Mouse (Mus musculus): ENCODE data around the gene Cldn6. TPM values are rescaled to one million over a fixed set of nuclear protein-coding genes. Genes with fewer than 3 reads are reported as not detected.
A peak's percentile ranks its signal among the peaks of the same experiment; 100 is the strongest.

Gene Cldn6
- polyA plus RNA-seq, 1 experiment from 2014 or later: 11.1 TPM

GRCm38 (mm10) chr17:23700079-23700478 is 21.0 kb downstream of the Cldn6 start:
- H3K36me3 ChIP-seq (ENCODE audit: control insufficient read depth, insufficient read depth, low read length): no peaks in the 10 kb centered on the region
- DNase-seq (ENCODE audit: low spot score) (peak; percentile 89), ATAC-seq (ENCODE audit: insufficient read depth, low FRiP score, low TSS enrichment) (peak; percentile 97)
- under 1% methylated on average over 28 of the region's 28 CpGs for WGBS
- H3K9me3 ChIP-seq (ENCODE audit: control insufficient read depth, low read length): no peaks in the 10 kb centered on the region
- H3K4me1 ChIP-seq (ENCODE audit: control insufficient read depth, insufficient read depth, low read length): no peaks in the 10 kb centered on the region
- H3K4me2 ChIP-seq (ENCODE audit: low read depth): peak overlapping the region; percentile 99
- H3K27me3 ChIP-seq (ENCODE audit: control insufficient read depth, insufficient read depth, low read length): peaks cover 22% of the 10 kb centered on the region
- peak overlapping the region; percentile 57 for H3K9ac ChIP-seq (ENCODE audit: low read length)
- peak overlapping the region; percentile 67 for H3K4me3 ChIP-seq (ENCODE audit: low read depth, low read length)
- H3K27ac ChIP-seq (ENCODE audit: low read depth, low read length): no peak overlapping the region

- H3K27me3 ChIP-seq (ENCODE audit: control insufficient read depth, insufficient read depth, low read length): peaks cover 18% of the 10 kb centered on the region
- no peaks in the 10 kb centered on the region for H3K4me1 ChIP-seq (ENCODE audit: control insufficient read depth, insufficient read depth, low read length)
- H3K4me3 ChIP-seq (ENCODE audit: low read depth, low read length): no peak overlapping the region
- DNase-seq (ENCODE audit: low spot score) (no peak), ATAC-seq (ENCODE audit: insufficient read depth, low FRiP score, low TSS enrichment) (no peak)
- H3K9me3 ChIP-seq (ENCODE audit: control insufficient read depth, low read length): no peaks in the 10 kb centered on the region
- no peak overlapping the region for H3K9ac ChIP-seq (ENCODE audit: low read length)
- no peak overlapping the region for H3K27ac ChIP-seq (ENCODE audit: low read depth, low read length)
- no peak overlapping the region for H3K4me2 ChIP-seq (ENCODE audit: low read depth)
- H3K36me3 ChIP-seq (ENCODE audit: control insufficient read depth, insufficient read depth, low read length): no peaks in the 10 kb centered on the region
- WGBS: 88% methylated on average over 9 of the region's 9 CpGs
These were observed 24.3 kb downstream of the Cldn6 start for GRCm38 (mm10) chr17:23703301-23703700.

- no peak overlapping the region for H3K4me2 ChIP-seq (ENCODE audit: low read depth)
- H3K4me1 ChIP-seq (ENCODE audit: control insufficient read depth, insufficient read depth, low read length): no peaks in the 10 kb centered on the region
- no peak for DNase-seq (ENCODE audit: low spot score)
- peaks cover 7% of the 10 kb centered on the region for H3K27me3 ChIP-seq (ENCODE audit: control insufficient read depth, insufficient read depth, low read length)
- no peaks in the 10 kb centered on the region for H3K9me3 ChIP-seq (ENCODE audit: control insufficient read depth, low read length)
- WGBS: 64% methylated on average over 7 of the region's 7 CpGs
- no peak overlapping the region for H3K9ac ChIP-seq (ENCODE audit: low read length)
- no peaks in the 10 kb centered on the region for H3K36me3 ChIP-seq (ENCODE audit: control insufficient read depth, insufficient read depth, low read length)
- ATAC-seq (ENCODE audit: insufficient read depth, low FRiP score, low TSS enrichment): no peak
- H3K4me3 ChIP-seq (ENCODE audit: low read depth, low read length): no peak overlapping the region
- no peak overlapping the region for H3K27ac ChIP-seq (ENCODE audit: low read depth, low read length)
These were observed 25.7 kb downstream of the Cldn6 start for GRCm38 (mm10) chr17:23704741-23705140.

- H3K36me3 ChIP-seq (ENCODE audit: control insufficient read depth, insufficient read depth, low read length): no peaks in the 10 kb centered on the region
- H3K4me2 ChIP-seq (ENCODE audit: low read depth): no peak overlapping the region
- no peak overlapping the region for H3K9ac ChIP-seq (ENCODE audit: low read length)
- H3K4me1 ChIP-seq (ENCODE audit: control insufficient read depth, insufficient read depth, low read length): no peaks in the 10 kb centered on the region
- no peaks in the 10 kb centered on the region for H3K9me3 ChIP-seq (ENCODE audit: control insufficient read depth, low read length)
- 68% methylated on average over 7 of the region's 7 CpGs for WGBS
- ATAC-seq (ENCODE audit: insufficient read depth, low FRiP score, low TSS enrichment) (no peak), DNase-seq (ENCODE audit: low spot score) (no peak)
- H3K27ac ChIP-seq (ENCODE audit: low read depth, low read length): no peak overlapping the region
- no peak overlapping the region for H3K4me3 ChIP-seq (ENCODE audit: low read depth, low read length)
- H3K27me3 ChIP-seq (ENCODE audit: control insufficient read depth, insufficient read depth, low read length): peaks cover 3% of the 10 kb centered on the region; the same call in 1 of the 2 replicates
These were observed 26.6 kb downstream of the Cldn6 start for GRCm38 (mm10) chr17:23705525-23706104.

- H3K27ac ChIP-seq (ENCODE audit: low read depth, low read length): no peak overlapping the region
- DNase-seq (ENCODE audit: low spot score): peak; percentile 75
These were observed 27.2 kb downstream of the Cldn6 start for GRCm38 (mm10) chr17:23706212-23706611.

GRCm38 (mm10) chr17:23717003-23717402 is 38.0 kb downstream of the Cldn6 start:
- 64% methylated on average over 2 of the region's 2 CpGs for WGBS
- Histone ChIP-seq H3K4me1 (ENCODE audit: control insufficient read depth, insufficient read depth, low read length) (no peaks in the 10 kb centered on the region), H3K9ac (ENCODE audit: low read length) (no peak overlapping the region), H3K4me2 (ENCODE audit: low read depth) (no peak overlapping the region), H3K27me3 (ENCODE audit: control insufficient read depth, insufficient read depth, low read length) (no peaks in the 10 kb centered on the region), H3K36me3 (ENCODE audit: control insufficient read depth, insufficient read depth, low read length) (no peaks in the 10 kb centered on the region), H3K4me3 (ENCODE audit: low read depth, low read length) (no peak overlapping the region), H3K9me3 (ENCODE audit: control insufficient read depth, low read length) (no peaks in the 10 kb centered on the region), H3K27ac (ENCODE audit: low read depth, low read length) (no peak overlapping the region)
- DNase-seq (ENCODE audit: low spot score): no peak
- ATAC-seq (ENCODE audit: insufficient read depth, low FRiP score, low TSS enrichment): no peak

More at GRCm38 (mm10) chr17:23706212-23706611, 27.2 kb downstream of the Cldn6 start:
- ATAC-seq (ENCODE audit: insufficient read depth, low FRiP score, low TSS enrichment): peak; percentile 45
- no peaks in the 10 kb centered on the region for H3K36me3 ChIP-seq (ENCODE audit: control insufficient read depth, insufficient read depth, low read length)
- no peak overlapping the region for H3K9ac ChIP-seq (ENCODE audit: low read length)
- H3K27me3 ChIP-seq (ENCODE audit: control insufficient read depth, insufficient read depth, low read length): no peaks in the 10 kb centered on the region
- no peaks in the 10 kb centered on the region for H3K4me1 ChIP-seq (ENCODE audit: control insufficient read depth, insufficient read depth, low read length)
- no peaks in the 10 kb centered on the region for H3K9me3 ChIP-seq (ENCODE audit: control insufficient read depth, low read length)
- WGBS: 0% methylated on average over 3 of the region's 3 CpGs
- H3K4me3 ChIP-seq (ENCODE audit: low read depth, low read length): no peak overlapping the region
- no peak overlapping the region for H3K4me2 ChIP-seq (ENCODE audit: low read depth)

- Histone ChIP-seq H3K36me3 (ENCODE audit: control insufficient read depth, insufficient read depth, low read length) (no peaks in the 10 kb centered on the region), H3K27me3 (ENCODE audit: control insufficient read depth, insufficient read depth, low read length) (no peaks in the 10 kb centered on the region), H3K9me3 (ENCODE audit: control insufficient read depth, low read length) (no peaks in the 10 kb centered on the region), H3K4me3 (ENCODE audit: low read depth, low read length) (no peak overlapping the region), H3K4me2 (ENCODE audit: low read depth) (no peak overlapping the region), H3K27ac (ENCODE audit: low read depth, low read length) (no peak overlapping the region), H3K9ac (ENCODE audit: low read length) (no peak overlapping the region), H3K4me1 (ENCODE audit: control insufficient read depth, insufficient read depth, low read length) (no peaks in the 10 kb centered on the region)
- ATAC-seq (ENCODE audit: insufficient read depth, low FRiP score, low TSS enrichment) (no peak), DNase-seq (ENCODE audit: low spot score) (no peak)
- WGBS: 42% methylated on average over 1 of the region's 1 CpGs
These were observed 40.4 kb downstream of the Cldn6 start for GRCm38 (mm10) chr17:23719455-23719854.

- H3K9me3 ChIP-seq (ENCODE audit: control insufficient read depth, low read length): no peaks in the 10 kb centered on the region
- no peak overlapping the region for H3K9ac ChIP-seq (ENCODE audit: low read length)
- no peak for ATAC-seq (ENCODE audit: insufficient read depth, low FRiP score, low TSS enrichment)
- no peak overlapping the region for H3K4me2 ChIP-seq (ENCODE audit: low read depth)
- H3K36me3 ChIP-seq (ENCODE audit: control insufficient read depth, insufficient read depth, low read length): no peaks in the 10 kb centered on the region
- H3K27me3 ChIP-seq (ENCODE audit: control insufficient read depth, insufficient read depth, low read length): no peaks in the 10 kb centered on the region
- H3K4me3 ChIP-seq (ENCODE audit: low read depth, low read length): no peak overlapping the region
- no peak for DNase-seq (ENCODE audit: low spot score)
- H3K27ac ChIP-seq (ENCODE audit: low read depth, low read length): no peak overlapping the region
- WGBS: 83% methylated on average over 2 of the region's 2 CpGs
- peaks cover 2% of the 10 kb centered on the region; the same call in 1 of the 2 replicates for H3K4me1 ChIP-seq (ENCODE audit: control insufficient read depth, insufficient read depth, low read length)
These were observed 42.8 kb downstream of the Cldn6 start for GRCm38 (mm10) chr17:23721886-23722285.

- WGBS: 66% methylated on average over 7 of the region's 7 CpGs
- ATAC-seq (ENCODE audit: insufficient read depth, low FRiP score, low TSS enrichment) (no peak), DNase-seq (ENCODE audit: low spot score) (no peak)
- Histone ChIP-seq H3K27ac (ENCODE audit: low read depth, low read length) (no peak within 1 kb of the TSS), H3K9me3 (ENCODE audit: control insufficient read depth, low read length) (no peaks in the 10 kb centered on the region), H3K36me3 (ENCODE audit: control insufficient read depth, insufficient read depth, low read length) (no peaks in the 10 kb centered on the region), H3K27me3 (ENCODE audit: control insufficient read depth, insufficient read depth, low read length) (no peaks in the 10 kb centered on the region), H3K4me2 (ENCODE audit: low read depth) (no peak within 1 kb of the TSS), H3K4me3 (ENCODE audit: low read depth, low read length) (no peak within 1 kb of the TSS), H3K4me1 (ENCODE audit: control insufficient read depth, insufficient read depth, low read length) (peaks cover 2% of the 10 kb centered on the region; the same call in 1 of the 2 replicates), H3K9ac (ENCODE audit: low read length) (no peak within 1 kb of the TSS)
These were observed 43.5 kb downstream of the Cldn6 start, which contains the start of gene 1520401A03Rik for GRCm38 (mm10) chr17:23722376-23723125. Gene 1520401A03Rik (minus strand): TSS chr17:23722783.
